In genomic region chr17:26533871-26534372, GRCm38 (mm10) we compare ENCODE assay signal across 10 mouse cellular contexts. TPM values are rescaled to one million over a fixed set of nuclear protein-coding genes. Genes with fewer than 3 reads are reported as not detected.
DNase-seq lines count a peak whose midpoint lies in the region; ATAC-seq and TF ChIP-seq lines count a peak whose summit lies in the region.
"Had no signal": no experiment of that assay in that cellular context is flagged by ENCODE, and none has a peak within 500 bp of the region (broad histone marks: within the 10 kb centered on the region; RNA-seq: fewer than 3 reads in every experiment).

No protein-coding gene starts in this region.

- H3K36me3 ChIP-seq in liver, adult 2 months (ENCODE audit: control insufficient read depth, insufficient read depth, low read length), result no peaks in the 10 kb centered on the region
- H3K36me3 ChIP-seq in limb, embryonic 15.5 days, result no peaks in the 10 kb centered on the region
- no peaks in the 10 kb centered on the region for H3K36me3 ChIP-seq in forebrain, postnatal 0 days (ENCODE audit: insufficient read depth)

- ATAC-seq in limb, embryonic 15.5 days (ENCODE audit: insufficient number of reproducible peaks, low FRiP score, low TSS enrichment, low read depth), result no peak
- ATAC-seq in forebrain, postnatal 0 days, result no peak

- DNase-seq in liver, adult 2 months (ENCODE audit: extremely low read depth, low read depth, low spot score), result peak; percentile 58
- DNase-seq in liver (no peak), adipocyte (ENCODE audit: low spot score) (peak; percentile 63)
- DNase-seq in cerebellum, adult 8-10 months, result no peak
- DNase-seq in forebrain, postnatal 0 days, result no peak
- no peak for DNase-seq in embryo, embryonic 10 days (ENCODE audit: low spot score)
- DNase-seq: kidney, postnatal 25 days; thymus, postnatal 25 days had no signal

- no peak overlapping the region for H3K4me2 ChIP-seq in limb, embryonic 15.5 days
- no peak overlapping the region for H3K4me2 ChIP-seq in forebrain, postnatal 0 days (ENCODE audit: low read depth)

- no peaks in the 10 kb centered on the region for H3K4me1 ChIP-seq in liver, adult 2 months (ENCODE audit: control insufficient read depth, insufficient read depth, low read length)
- H3K4me1 ChIP-seq in limb, embryonic 15.5 days, result peaks cover 25% of the 10 kb centered on the region
- H3K4me1 ChIP-seq in olfactory bulb, adult 2 months (ENCODE audit: control insufficient read depth, insufficient read depth, low read length), result peaks cover 41% of the 10 kb centered on the region
- no peaks in the 10 kb centered on the region for H3K4me1 ChIP-seq in forebrain, postnatal 0 days (ENCODE audit: insufficient read depth)

- peak overlapping the region; percentile 58 for H3K27ac ChIP-seq in liver, adult 2 months (replicated peaks; ENCODE audit: insufficient read depth, low read depth, low read length)
- H3K27ac ChIP-seq in limb, embryonic 15.5 days, result 0 out of 2 replicates have a peak overlapping the region, but pooled peaks have one; percentile 0
- H3K27ac ChIP-seq in olfactory bulb, adult 2 months (ENCODE audit: insufficient read depth, low read depth, low read length), result peak overlapping the region; percentile 43; the same call in 1 of the 2 replicates
- H3K27ac ChIP-seq in forebrain, postnatal 0 days (ENCODE audit: low read depth, low read length), result no peak overlapping the region

- no peak overlapping the region for H3K4me3 ChIP-seq in liver, adult 2 months (ENCODE audit: insufficient read depth, low read depth, low read length)
- H3K4me3 ChIP-seq in limb, embryonic 15.5 days, result no peak overlapping the region
- H3K4me3 ChIP-seq in olfactory bulb, adult 2 months (ENCODE audit: insufficient read depth, low read depth, low read length), result no peak overlapping the region
- H3K4me3 ChIP-seq in forebrain, postnatal 0 days (ENCODE audit: low read depth, low read length), result no peak overlapping the region

- TF ChIP-seq CTCF in liver, adult 2 months (IDR thresholded peaks at IDR 0.05; ENCODE audit: low read depth, low read length), result no peak
- no peak for TF ChIP-seq CTCF in olfactory bulb, adult 2 months (IDR thresholded peaks at IDR 0.05; ENCODE audit: insufficient read depth, low read depth, low read length)
- TF ChIP-seq CTCF in forebrain, postnatal 0 days (IDR thresholded peaks at IDR 0.05; ENCODE audit: low read depth), result no peak

- WGBS in liver, adult 2 months, result 82% methylated on average over 5 of the region's 5 CpGs
- WGBS in limb, embryonic 15.5 days, result 53% methylated on average over 5 of the region's 5 CpGs
- 38% methylated on average over 5 of the region's 5 CpGs for WGBS in olfactory bulb, adult 2 months
- 85% methylated on average over 5 of the region's 5 CpGs for WGBS in forebrain, postnatal 0 days

- H3K27me3 ChIP-seq in liver, adult 2 months (ENCODE audit: control insufficient read depth, insufficient read depth, low read length), result no peaks in the 10 kb centered on the region
- no peaks in the 10 kb centered on the region for H3K27me3 ChIP-seq in limb, embryonic 15.5 days
- H3K27me3 ChIP-seq in forebrain, postnatal 0 days (ENCODE audit: insufficient read depth, low read length), result no peaks in the 10 kb centered on the region

- no peak for TF ChIP-seq POLR2A in liver, adult 2 months (IDR thresholded peaks at IDR 0.05; ENCODE audit: extremely low read depth, insufficient read depth, low read length)
- no peak for TF ChIP-seq POLR2A in olfactory bulb, adult 2 months (IDR thresholded peaks at IDR 0.05; ENCODE audit: insufficient read depth, low read depth, low read length)

- no peak overlapping the region for H3K9ac ChIP-seq in liver, adult 2 months (ENCODE audit: low read depth, low read length)
- H3K9ac ChIP-seq in limb, embryonic 15.5 days, result no peak overlapping the region
- no peak overlapping the region for H3K9ac ChIP-seq in forebrain, postnatal 0 days

- H3K79me2 ChIP-seq in liver, adult 2 months (ENCODE audit: control insufficient read depth, insufficient read depth, low read length), result no peaks in the 10 kb centered on the region

- H3K9me3 ChIP-seq in limb, embryonic 15.5 days, result no peaks in the 10 kb centered on the region
- H3K9me3 ChIP-seq in forebrain, postnatal 0 days (ENCODE audit: low read length), result no peaks in the 10 kb centered on the region

RNA-seq across cellular contexts. Expression of gene Ergic1, which starts 27.4 kb away (rescaled TPM):
- 30.7 and 34.6 TPM in 2 replicates for total RNA-seq in liver, adult 2 months (2014; rRNA removed)
- polyA plus RNA-seq in liver, adult 2 months (2012; rRNA removed), result 93.3 and 106 TPM in 2 replicates
- polyA plus RNA-seq in limb, embryonic 15.5 days (2015; fragmentation: Nextera tagmentation; extraction: Ambion mirVana), result 122 and 130 TPM in 2 replicates
- polyA plus RNA-seq in olfactory bulb, adult 2 months (2012; ENCODE audit: insufficient read depth, insufficient read length, low replicate concordance, missing spikeins), result not detected in 2 replicates
- total RNA-seq in forebrain, postnatal 0 days (2014; rRNA removed), result 137 and 186 TPM in 2 replicates
- 103 and 106 TPM in 2 replicates for polyA plus RNA-seq in forebrain, postnatal 0 days (2015; fragmentation: Nextera tagmentation; extraction: Ambion mirVana)

RNA-seq across cellular contexts. Expression of gene Dusp1, which starts 28.0 kb away (rescaled TPM):
- total RNA-seq in liver, adult 2 months (2014; rRNA removed), result 10.5 and 10.7 TPM in 2 replicates
- polyA plus RNA-seq in liver, adult 2 months (2012; rRNA removed), result 22.2 and 40.0 TPM in 2 replicates
- polyA plus RNA-seq in limb, embryonic 15.5 days (2015; fragmentation: Nextera tagmentation; extraction: Ambion mirVana), result 27.3 and 32.5 TPM in 2 replicates
- not detected in 2 replicates for polyA plus RNA-seq in olfactory bulb, adult 2 months (2012; ENCODE audit: insufficient read depth, insufficient read length, low replicate concordance, missing spikeins)
- 32.7 and 41.0 TPM in 2 replicates for total RNA-seq in forebrain, postnatal 0 days (2014; rRNA removed)
- 36.0 and 38.5 TPM in 2 replicates for polyA plus RNA-seq in forebrain, postnatal 0 days (2015; fragmentation: Nextera tagmentation; extraction: Ambion mirVana)

Comparison
In these comparisons a context has a peak if more than half of its experiments do, and no peak if none do; other contexts are left out.
1. DNase-seq: peak in liver, adult 2 months (single experiment) and adipocyte (single experiment); none in liver (single experiment), cerebellum, adult 8-10 months (single experiment), forebrain, postnatal 0 days (single experiment) and embryo, embryonic 10 days (single experiment).
2. RNA of gene Dusp1, which starts 28.0 kb away (polyA plus RNA-seq): 36.0 to 38.5 TPM in forebrain, postnatal 0 days, 27.3 to 32.5 TPM in limb, embryonic 15.5 days and 22.2 to 40.0 TPM in liver, adult 2 months; not detected in olfactory bulb, adult 2 months; every median in the first group is over 10 times any median in the second.